21 mouse cellular contexts compared by ENCODE assay signal in genomic region chr11:12340697-12341096, GRCm38 (mm10).
DNase-seq lines count a peak whose midpoint lies in the region; ATAC-seq and TF ChIP-seq lines count a peak whose summit lies in the region.
"Had no signal": no experiment of that assay in that cellular context is flagged by ENCODE, and none has a peak within 500 bp of the region (broad histone marks: within the 10 kb centered on the region; RNA-seq: fewer than 3 reads in every experiment).

No protein-coding gene starts in this region.

- H3K36me3 ChIP-seq in embryonic facial prominence, embryonic 14.5 days (ENCODE audit: control insufficient read depth, insufficient read depth, low read length) = no peaks in the 10 kb centered on the region
- no peaks in the 10 kb centered on the region for H3K36me3 ChIP-seq in embryonic facial prominence, embryonic 10.5 days (replicated peaks)
- H3K36me3 ChIP-seq in kidney, embryonic 15.5 days = no peaks in the 10 kb centered on the region
- no peaks in the 10 kb centered on the region for H3K36me3 ChIP-seq in kidney, embryonic 16.5 days (ENCODE audit: insufficient read depth, low read length)
- H3K36me3 ChIP-seq in lung, embryonic 14.5 days (ENCODE audit: insufficient read depth) = no peaks in the 10 kb centered on the region
- no peaks in the 10 kb centered on the region for H3K36me3 ChIP-seq in intestine, embryonic 15.5 days
- H3K36me3 ChIP-seq: G1E; heart, embryonic 13.5 days; hindbrain, embryonic 10.5 days had no signal

- no peak overlapping the region for H3K4me2 ChIP-seq in embryonic facial prominence, embryonic 14.5 days (ENCODE audit: low read depth, low read length)
- H3K4me2 ChIP-seq in kidney, embryonic 15.5 days = no peak overlapping the region
- H3K4me2 ChIP-seq in kidney, embryonic 16.5 days (replicated peaks; ENCODE audit: low read depth, low read length) = no peak overlapping the region
- no peak overlapping the region for H3K4me2 ChIP-seq in lung, embryonic 14.5 days
- no peak overlapping the region for H3K4me2 ChIP-seq in intestine, embryonic 15.5 days (replicated peaks)
- H3K4me2 ChIP-seq: forebrain, embryonic 13.5 days; heart, embryonic 13.5 days; hindbrain, embryonic 14.5 days had no signal

- no peaks in the 10 kb centered on the region for H3K9me3 ChIP-seq in embryonic facial prominence, embryonic 14.5 days (ENCODE audit: control insufficient read depth, low read length)
- H3K9me3 ChIP-seq in embryonic facial prominence, embryonic 10.5 days = no peaks in the 10 kb centered on the region
- no peaks in the 10 kb centered on the region for H3K9me3 ChIP-seq in kidney, embryonic 15.5 days (replicated peaks)
- H3K9me3 ChIP-seq in kidney, embryonic 16.5 days (ENCODE audit: low read length) = no peaks in the 10 kb centered on the region
- no peaks in the 10 kb centered on the region for H3K9me3 ChIP-seq in lung, embryonic 14.5 days (ENCODE audit: low read depth, low read length)
- H3K9me3 ChIP-seq in intestine, embryonic 15.5 days = no peaks in the 10 kb centered on the region
- H3K9me3 ChIP-seq: forebrain, embryonic 13.5 days; G1E; heart, embryonic 13.5 days; hindbrain, embryonic 10.5 days had no signal

- 0 out of 2 replicates have a peak, but pooled peaks cover 2% of the 10 kb centered on the region for H3K4me1 ChIP-seq in embryonic facial prominence, embryonic 14.5 days (ENCODE audit: control insufficient read depth, insufficient read depth, low read length)
- no peaks in the 10 kb centered on the region for H3K4me1 ChIP-seq in embryonic facial prominence, embryonic 10.5 days
- 0 out of 2 replicates have a peak, but pooled peaks cover 3% of the 10 kb centered on the region for H3K4me1 ChIP-seq in kidney, embryonic 15.5 days
- no peaks in the 10 kb centered on the region for H3K4me1 ChIP-seq in kidney, embryonic 16.5 days (ENCODE audit: insufficient read depth, low read length)
- no peaks in the 10 kb centered on the region; the same call in 1 of the 2 replicates for H3K4me1 ChIP-seq in lung, embryonic 14.5 days (ENCODE audit: insufficient read depth)
- H3K4me1 ChIP-seq in intestine, embryonic 15.5 days (replicated peaks) = no peaks in the 10 kb centered on the region
- H3K4me1 ChIP-seq: forebrain, embryonic 13.5 days; hindbrain, embryonic 10.5 days had no signal

- ATAC-seq in embryonic facial prominence, embryonic 14.5 days (ENCODE audit: low read depth) = no peak
- no peak for ATAC-seq in kidney, embryonic 15.5 days (replicated peaks; ENCODE audit: low FRiP score)
- ATAC-seq in kidney, embryonic 16.5 days (ENCODE audit: low FRiP score, low TSS enrichment) = no peak
- no peak for ATAC-seq in lung, embryonic 14.5 days (ENCODE audit: insufficient read depth)
- no peak for ATAC-seq in intestine, embryonic 15.5 days
- ATAC-seq: CD4-positive, CD25-positive, alpha-beta regulatory T cell, adult 4 months; forebrain, embryonic 13.5 days had no signal

- no peak overlapping the region for H3K9ac ChIP-seq in embryonic facial prominence, embryonic 14.5 days (ENCODE audit: low read depth, low read length)
- no peak overlapping the region for H3K9ac ChIP-seq in kidney, embryonic 15.5 days
- no peak overlapping the region for H3K9ac ChIP-seq in kidney, embryonic 16.5 days (replicated peaks; ENCODE audit: low read length)
- no peak overlapping the region for H3K9ac ChIP-seq in lung, embryonic 14.5 days
- H3K9ac ChIP-seq in intestine, embryonic 15.5 days = no peak overlapping the region
- H3K9ac ChIP-seq: forebrain, embryonic 13.5 days; heart, embryonic 13.5 days; hindbrain, embryonic 14.5 days had no signal

- no peaks in the 10 kb centered on the region for H3K27me3 ChIP-seq in embryonic facial prominence, embryonic 14.5 days (replicated peaks; ENCODE audit: control insufficient read depth, insufficient read depth, low read length)
- no peaks in the 10 kb centered on the region for H3K27me3 ChIP-seq in embryonic facial prominence, embryonic 10.5 days (replicated peaks; ENCODE audit: low read depth, poor library complexity, severe bottlenecking)
- H3K27me3 ChIP-seq in kidney, embryonic 15.5 days = no peaks in the 10 kb centered on the region
- no peaks in the 10 kb centered on the region for H3K27me3 ChIP-seq in kidney, embryonic 16.5 days (ENCODE audit: insufficient read depth, low read length)
- no peaks in the 10 kb centered on the region for H3K27me3 ChIP-seq in lung, embryonic 14.5 days (ENCODE audit: insufficient read depth, low read length)
- H3K27me3 ChIP-seq in intestine, embryonic 15.5 days (replicated peaks) = no peaks in the 10 kb centered on the region
- H3K27me3 ChIP-seq: forebrain, embryonic 13.5 days; heart, embryonic 13.5 days had no signal

- no peak overlapping the region for H3K4me3 ChIP-seq in embryonic facial prominence, embryonic 14.5 days (ENCODE audit: low read depth, low read length)
- H3K4me3 ChIP-seq in embryonic facial prominence, embryonic 10.5 days = no peak overlapping the region
- H3K4me3 ChIP-seq in kidney, embryonic 15.5 days (replicated peaks) = no peak overlapping the region
- H3K4me3 ChIP-seq in kidney, embryonic 16.5 days (ENCODE audit: low read length) = no peak overlapping the region
- H3K4me3 ChIP-seq in lung, embryonic 14.5 days (ENCODE audit: low read depth, low read length) = no peak overlapping the region
- H3K4me3 ChIP-seq in intestine, embryonic 15.5 days (replicated peaks) = no peak overlapping the region
- H3K4me3 ChIP-seq: forebrain, embryonic 13.5 days; gastrocnemius, adult 2 months; heart, embryonic 13.5 days; hindbrain, embryonic 10.5 days had no signal

- no peak for TF ChIP-seq CTCF in lung, embryonic 14.5 days (IDR thresholded peaks at IDR 0.05; ENCODE audit: low read depth)

- DNase-seq in embryonic facial prominence, embryonic 14.5 days (ENCODE audit: low spot score) = peak; percentile 70
- DNase-seq in embryonic facial prominence, embryonic 10.5 days (ENCODE audit: low spot score) = no peak
- no peak for DNase-seq in lung, embryonic 14.5 days
- no peak for DNase-seq in lung, postnatal 14 days
- DNase-seq: adrenal gland, adult 8-10 months; adrenal gland, postnatal 36 days; B cell, adult 2 months; cerebellum, adult 2 months; cerebellum, postnatal 10 days; gastrocnemius, adult 2 months; gastrocnemius, postnatal 25 days; heart, postnatal 10 days had no signal

- 0 out of 2 replicates have a peak overlapping the region, but pooled peaks have one; percentile 28 for H3K27ac ChIP-seq in embryonic facial prominence, embryonic 14.5 days (replicated peaks; ENCODE audit: low read depth, low read length)
- no peak overlapping the region for H3K27ac ChIP-seq in embryonic facial prominence, embryonic 10.5 days (replicated peaks)
- peak overlapping the region; percentile 67; the same call in 1 of the 2 replicates for H3K27ac ChIP-seq in kidney, embryonic 15.5 days
- H3K27ac ChIP-seq in kidney, embryonic 16.5 days (ENCODE audit: low read length) = no peak overlapping the region
- 0 out of 2 replicates have a peak overlapping the region, but pooled peaks have one; percentile 25 for H3K27ac ChIP-seq in lung, embryonic 14.5 days (ENCODE audit: low read depth)
- H3K27ac ChIP-seq in intestine, embryonic 15.5 days = no peak overlapping the region
- H3K27ac ChIP-seq: forebrain, embryonic 13.5 days; gastrocnemius, adult 2 months; hindbrain, embryonic 10.5 days; hindbrain, embryonic 14.5 days had no signal

Comparison
In these comparisons a context has a peak if more than half of its experiments do, and no peak if none do; other contexts are left out.
1. H3K27ac ChIP-seq: peak in embryonic facial prominence, embryonic 14.5 days (single experiment), kidney, embryonic 15.5 days (single experiment) and lung, embryonic 14.5 days (single experiment); none in embryonic facial prominence, embryonic 10.5 days (single experiment), kidney, embryonic 16.5 days (single experiment) and intestine, embryonic 15.5 days (single experiment).